Mouse (Mus musculus): ENCODE results near the gene Mcm10. TPM values are rescaled to one million over a fixed set of nuclear protein-coding genes. Genes with fewer than 3 reads are reported as not detected.
"Not testable (repeated sequence)": the region's sequence is repeated elsewhere in the genome, so short reads cannot be mapped to it uniquely, and the experiment has no call there.

Mcm10 gene
- polyA plus RNA-seq, 1 experiment, result 2.0 TPM

DNA sequence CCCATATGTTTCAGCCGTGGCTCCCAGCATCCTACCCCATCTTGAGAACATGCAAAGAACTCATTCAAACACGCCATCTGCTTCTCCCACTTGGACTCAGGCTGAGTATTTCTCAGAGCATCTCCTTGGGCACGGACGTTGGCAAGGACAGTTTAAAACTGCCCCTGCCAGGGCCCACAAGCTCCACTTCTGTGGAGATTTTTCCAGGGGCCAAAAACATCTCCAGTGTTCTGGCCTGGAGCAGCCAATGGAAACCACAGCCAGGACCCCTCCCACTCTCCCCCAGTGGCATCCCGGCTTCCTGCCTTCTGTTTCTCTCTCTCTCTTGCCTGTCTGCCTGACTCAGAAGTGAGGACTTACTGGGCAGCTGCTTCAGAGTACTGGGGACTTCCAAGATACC, 36.8 kb downstream of the Mcm10 start, which contains the start of gene Ucma:
Ucma (plus strand) TSS at position 316 of the 400 bp plus-strand sequence.
- no peak for TF ChIP-seq GATA1 (IDR thresholded peaks at IDR 0.05; ENCODE audit: low read length)
- TF ChIP-seq TAL1 (IDR thresholded peaks at IDR 0.05; ENCODE audit: low read length), result no peak
- no peaks in the 10 kb centered on the region for H3K4me1 ChIP-seq (ENCODE audit: control insufficient read depth)

DNA sequence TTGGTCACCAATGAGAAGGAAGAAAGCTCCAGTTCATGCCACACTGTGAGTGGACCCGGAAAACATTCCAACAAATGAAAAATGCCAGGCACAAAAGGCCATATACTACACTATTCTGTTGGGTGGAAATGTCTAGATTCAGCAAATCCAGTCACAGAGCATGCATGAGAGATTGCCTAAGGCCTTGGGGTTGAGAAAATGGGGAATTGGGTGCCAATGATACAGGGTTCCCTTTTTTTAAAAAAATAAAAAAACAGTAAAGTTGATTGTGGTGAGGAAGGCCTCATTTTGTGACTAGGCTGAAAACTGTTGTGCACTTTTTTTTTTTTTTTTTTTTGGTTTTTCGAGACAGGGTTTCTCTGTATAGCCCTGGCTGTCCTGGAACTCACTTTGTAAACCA, 43.5 kb downstream of the Mcm10 start:
- TF ChIP-seq GATA1 (IDR thresholded peaks at IDR 0.05; ENCODE audit: low read length) (no peak), TAL1 (IDR thresholded peaks at IDR 0.05; ENCODE audit: low read length) (no peak)
- Histone ChIP-seq H3K4me1 (ENCODE audit: control insufficient read depth) (no peaks in the 10 kb centered on the region), H3K36me3 (ENCODE audit: control insufficient read depth) (no peaks in the 10 kb centered on the region), H3K4me3 (replicated peaks) (no peak overlapping the region), H3K9me3 (ENCODE audit: control insufficient read depth, low read length) (no peaks in the 10 kb centered on the region), H3K27me3 (ENCODE audit: control insufficient read depth) (no peaks in the 10 kb centered on the region)

More for the DNA sequence above, 36.8 kb downstream of the Mcm10 start, which contains the start of gene Ucma:
- no peak within 1 kb of the TSS for H3K4me3 ChIP-seq (replicated peaks)
- H3K27me3 ChIP-seq (ENCODE audit: control insufficient read depth), result no peaks in the 10 kb centered on the region
- no peaks in the 10 kb centered on the region for H3K9me3 ChIP-seq (ENCODE audit: control insufficient read depth, low read length)
- H3K36me3 ChIP-seq (ENCODE audit: control insufficient read depth), result no peaks in the 10 kb centered on the region

DNA sequence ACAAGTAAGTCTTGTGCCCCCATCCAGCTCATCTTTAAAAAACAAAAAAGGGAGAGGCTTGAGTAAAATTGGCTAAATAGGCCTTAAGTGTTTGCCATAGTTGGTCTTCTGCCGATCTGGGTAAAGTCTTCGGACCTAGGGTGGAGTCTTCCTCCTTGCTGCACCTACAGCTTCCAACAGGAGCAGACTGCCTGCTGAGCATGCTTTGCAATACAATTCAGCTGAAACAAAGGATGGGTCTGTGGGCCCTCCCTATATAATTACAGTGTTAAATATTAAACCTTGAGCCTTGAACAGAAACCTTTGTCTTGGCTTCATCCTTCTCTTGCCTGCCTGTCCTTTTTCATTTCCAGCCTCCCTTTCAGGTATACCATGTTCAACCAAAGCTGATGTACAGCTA, 44.8 kb downstream of the Mcm10 start:
- TF ChIP-seq TAL1 (IDR thresholded peaks at IDR 0.05; ENCODE audit: low read length), result no peak
- TF ChIP-seq GATA1 (IDR thresholded peaks at IDR 0.05; ENCODE audit: low read length), result no peak
- H3K27me3 ChIP-seq (ENCODE audit: control insufficient read depth), result no peaks in the 10 kb centered on the region
- H3K36me3 ChIP-seq (ENCODE audit: control insufficient read depth), result no peaks in the 10 kb centered on the region
- H3K9me3 ChIP-seq (ENCODE audit: control insufficient read depth, low read length), result no peaks in the 10 kb centered on the region
- H3K4me3 ChIP-seq (replicated peaks), result no peak overlapping the region
- H3K4me1 ChIP-seq (ENCODE audit: control insufficient read depth), result no peaks in the 10 kb centered on the region

DNA sequence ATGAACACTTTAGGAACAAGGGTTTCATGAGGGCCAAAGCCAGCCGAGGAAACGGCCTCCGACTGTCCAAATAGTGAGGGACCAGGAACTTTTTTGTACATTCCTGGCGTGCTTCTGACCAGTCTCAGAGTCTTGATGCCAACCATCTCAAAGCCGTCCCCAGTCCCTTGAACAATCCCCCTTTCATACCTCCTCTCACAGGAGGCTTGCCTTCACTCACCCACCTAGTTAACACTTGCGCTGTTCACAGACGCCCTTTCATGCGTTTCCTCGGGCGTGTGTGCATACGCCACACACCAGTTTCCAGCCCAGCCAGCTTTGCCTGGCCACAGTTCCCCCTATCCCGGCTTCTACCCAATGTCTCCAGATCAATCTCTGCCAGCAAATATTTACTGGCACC, 54.6 kb downstream of the Mcm10 start:
- Histone ChIP-seq H3K36me3 (ENCODE audit: control insufficient read depth) (no peaks in the 10 kb centered on the region), H3K27me3 (ENCODE audit: control insufficient read depth) (no peaks in the 10 kb centered on the region), H3K4me1 (ENCODE audit: control insufficient read depth) (no peaks in the 10 kb centered on the region), H3K9me3 (ENCODE audit: control insufficient read depth, low read length) (no peaks in the 10 kb centered on the region), H3K4me3 (replicated peaks) (no peak overlapping the region)
- TF ChIP-seq GATA1 (IDR thresholded peaks at IDR 0.05; ENCODE audit: low read length) (no peak), TAL1 (IDR thresholded peaks at IDR 0.05; ENCODE audit: low read length) (no peak)

DNA sequence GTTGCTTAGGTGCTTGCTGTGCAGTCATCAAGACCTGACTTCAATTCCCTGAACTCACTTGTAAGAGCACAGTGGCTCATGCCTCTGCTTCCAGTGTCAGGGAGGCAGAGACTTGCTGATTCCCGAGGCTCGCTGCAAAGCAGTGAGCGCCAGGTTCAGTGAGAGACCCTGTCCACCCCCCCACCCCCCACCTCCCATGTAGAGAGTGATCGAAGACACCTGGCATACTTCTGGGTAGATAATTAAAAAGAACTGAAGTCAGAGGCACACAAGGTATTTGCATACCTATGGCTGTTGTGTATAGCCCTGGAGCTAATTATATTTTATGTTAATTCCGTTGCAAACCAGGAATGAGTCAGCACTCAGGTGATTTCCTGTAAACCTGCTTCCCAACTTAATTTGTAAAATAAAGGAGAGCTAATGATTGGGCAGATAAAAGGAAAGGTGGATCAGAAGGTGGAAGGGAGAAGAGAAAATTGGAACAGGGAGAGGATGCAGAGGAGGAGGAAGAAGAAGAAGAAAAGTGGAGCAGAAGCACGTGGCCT, 58.3 kb downstream of the Mcm10 start:
- no peaks in the 10 kb centered on the region for H3K27me3 ChIP-seq (ENCODE audit: control insufficient read depth)
- H3K4me1 ChIP-seq (ENCODE audit: control insufficient read depth), result no peaks in the 10 kb centered on the region
- 0 out of 2 replicates have a peak, but pooled peaks cover 2% of the 10 kb centered on the region for H3K9me3 ChIP-seq (ENCODE audit: control insufficient read depth, low read length)

DNA sequence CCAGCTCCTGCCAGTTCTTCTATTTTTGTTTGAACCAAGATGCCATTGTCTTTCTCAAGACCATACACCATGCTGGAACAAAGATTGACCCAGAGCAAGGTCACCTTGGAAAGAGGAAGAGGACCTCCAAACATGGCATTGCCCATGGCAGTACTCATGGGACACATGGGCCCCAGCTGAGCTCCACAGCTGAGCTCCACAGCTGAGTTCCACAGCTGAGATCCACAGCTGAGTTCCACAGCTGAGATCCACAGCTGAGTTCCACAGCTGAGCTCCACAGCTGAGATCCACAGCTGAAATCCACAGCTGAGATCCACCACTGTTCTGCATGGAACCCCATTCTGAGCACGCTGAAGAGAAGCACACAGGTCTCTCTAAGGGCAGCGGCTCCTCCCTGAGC, 61.6 kb downstream of the Mcm10 start:
- Histone ChIP-seq H3K36me3 (ENCODE audit: control insufficient read depth) (no peaks in the 10 kb centered on the region), H3K4me1 (ENCODE audit: control insufficient read depth) (no peaks in the 10 kb centered on the region), H3K4me3 (replicated peaks) (no peak overlapping the region), H3K27me3 (ENCODE audit: control insufficient read depth) (no peaks in the 10 kb centered on the region), H3K9me3 (ENCODE audit: control insufficient read depth, low read length) (0 out of 2 replicates have a peak, but pooled peaks cover 2% of the 10 kb centered on the region)
- no peak for TF ChIP-seq TAL1 (IDR thresholded peaks at IDR 0.05; ENCODE audit: low read length)
- no peak for TF ChIP-seq GATA1 (IDR thresholded peaks at IDR 0.05; ENCODE audit: low read length)

More for the DNA sequence above, 58.3 kb downstream of the Mcm10 start:
- Histone ChIP-seq H3K4me3 (replicated peaks) (no peak overlapping the region), H3K36me3 (ENCODE audit: control insufficient read depth) (no peaks in the 10 kb centered on the region)
- TF ChIP-seq TAL1 (IDR thresholded peaks at IDR 0.05; ENCODE audit: low read length) (no peak), GATA1 (IDR thresholded peaks at IDR 0.05; ENCODE audit: low read length) (no peak)

DNA sequence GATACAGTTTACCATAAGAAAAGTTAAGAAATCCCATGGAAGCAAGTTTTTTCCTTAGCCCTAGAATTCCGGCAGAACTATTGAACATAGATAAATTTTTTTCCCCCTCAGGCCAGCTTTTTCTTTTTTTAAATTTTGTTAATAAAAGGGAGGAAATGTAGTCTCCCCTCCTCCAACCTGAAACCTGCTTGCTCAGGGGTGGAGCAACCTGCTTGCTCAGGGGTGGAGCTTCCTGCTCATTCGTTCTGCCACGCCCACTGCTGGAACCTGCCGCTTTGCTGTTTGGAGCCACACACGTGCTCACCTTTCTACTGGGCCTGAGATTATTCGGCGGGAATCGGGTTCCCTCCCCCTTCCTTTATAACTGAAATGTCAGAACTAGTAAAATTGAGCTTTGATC, 62.9 kb downstream of the Mcm10 start:
- H3K27me3 ChIP-seq (ENCODE audit: control insufficient read depth); H3K36me3 ChIP-seq (ENCODE audit: control insufficient read depth); H3K4me1 ChIP-seq (ENCODE audit: control insufficient read depth); H3K4me3 ChIP-seq (replicated peaks); H3K9me3 ChIP-seq (ENCODE audit: control insufficient read depth, low read length): not testable (repeated sequence)

DNA sequence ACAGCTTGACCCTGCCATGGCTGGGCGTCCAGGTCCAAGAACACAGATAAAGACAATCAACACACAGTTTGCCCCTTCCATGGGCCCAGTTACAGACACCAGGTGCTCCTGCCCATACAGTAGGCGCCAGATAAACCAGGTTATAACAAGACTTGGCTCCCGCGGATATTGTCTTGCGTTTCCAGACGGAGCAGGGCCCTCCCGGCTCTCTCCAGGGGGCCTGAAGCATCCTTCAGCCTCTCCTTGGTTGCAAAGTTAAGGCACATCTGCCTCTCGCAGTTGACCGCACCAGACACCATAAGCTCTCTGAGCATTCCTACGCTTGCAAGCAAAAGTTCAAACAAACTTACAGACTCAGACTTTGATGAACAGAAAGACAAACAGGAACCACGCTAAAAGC, 71.7 kb downstream of the Mcm10 start:
- Histone ChIP-seq H3K36me3 (ENCODE audit: control insufficient read depth) (peaks cover 7% of the 10 kb centered on the region; the same call in 1 of the 2 replicates), H3K9me3 (ENCODE audit: control insufficient read depth, low read length) (peaks cover 14% of the 10 kb centered on the region), H3K4me1 (ENCODE audit: control insufficient read depth) (no peaks in the 10 kb centered on the region), H3K27me3 (ENCODE audit: control insufficient read depth) (no peaks in the 10 kb centered on the region), H3K4me3 (replicated peaks) (no peak overlapping the region)
- no peak for TF ChIP-seq GATA1 (IDR thresholded peaks at IDR 0.05; ENCODE audit: low read length)
- TF ChIP-seq TAL1 (IDR thresholded peaks at IDR 0.05; ENCODE audit: low read length), result no peak

Other genes starting within 250 kb of the Mcm10 start
- 0.55 and 0.81 TPM in 2 replicates for gene Sephs1, start 131.2 kb downstream of the Mcm10 start, polyA plus RNA-seq (2012)
- 0.03 and 0.13 TPM in 2 replicates for gene Phyh, start 93.8 kb downstream of the Mcm10 start, polyA plus RNA-seq (2012)
- gene Ucma, start 36.7 kb downstream of the Mcm10 start, polyA plus RNA-seq (2012), result not detected in 2 replicates
- 1.8 and 2.2 TPM in 2 replicates for gene Optn, start 51.3 kb upstream of the Mcm10 start, polyA plus RNA-seq (2012)
- 0.02 TPM in 1 of 2 replicates, not detected in the other for gene Ccdc3, start 125.0 kb upstream of the Mcm10 start, polyA plus RNA-seq (2012)

Measured in erythroblast, embryonic 14.5 days (primary cell).